Mouse (Mus musculus): ENCODE results near the gene Cep68. TPM values are rescaled to one million over a fixed set of nuclear protein-coding genes. Genes with fewer than 3 reads are reported as not detected.
A peak's percentile ranks its signal among the peaks of the same experiment; 100 is the strongest.

Cep68 gene
- polyA plus RNA-seq, 1 experiment from 2014 or later = 34.1 TPM

GRCm38 (mm10) chr11:20204870-20205446 is 44.3 kb downstream of the Cep68 start:
- no peaks in the 10 kb centered on the region for H3K36me3 ChIP-seq (ENCODE audit: control insufficient read depth, insufficient read depth, low read length)
- no peak overlapping the region for H3K9ac ChIP-seq (ENCODE audit: low read length)
- H3K27ac ChIP-seq (ENCODE audit: low read depth) = no peak overlapping the region
- H3K4me2 ChIP-seq (ENCODE audit: low read length) = no peak overlapping the region
- H3K27me3 ChIP-seq (replicated peaks; ENCODE audit: control insufficient read depth, insufficient read depth, low read length) = no peaks in the 10 kb centered on the region
- peaks cover 27% of the 10 kb centered on the region for H3K4me1 ChIP-seq (replicated peaks; ENCODE audit: control insufficient read depth, insufficient read depth, low read length)
- no peak for ATAC-seq (replicated peaks; ENCODE audit: low FRiP score, low TSS enrichment, low read depth)
- no peak overlapping the region for H3K4me3 ChIP-seq (ENCODE audit: low read depth, low read length)
- no peak for DNase-seq (ENCODE audit: low spot score)
- no peaks in the 10 kb centered on the region for H3K9me3 ChIP-seq (ENCODE audit: control insufficient read depth, low read length)
- 51% methylated on average over 9 of the region's 9 CpGs for WGBS

- H3K4me3 ChIP-seq (ENCODE audit: low read depth, low read length) = no peak overlapping the region
- H3K4me2 ChIP-seq (ENCODE audit: low read length) = no peak overlapping the region
Observed at GRCm38 (mm10) chr11:20204321-20204720, 44.9 kb downstream of the Cep68 start.

GRCm38 (mm10) chr11:20202299-20203011 is 46.8 kb downstream of the Cep68 start:
- peaks cover 27% of the 10 kb centered on the region for H3K4me1 ChIP-seq (replicated peaks; ENCODE audit: control insufficient read depth, insufficient read depth, low read length)
- H3K27me3 ChIP-seq (replicated peaks; ENCODE audit: control insufficient read depth, insufficient read depth, low read length) = no peaks in the 10 kb centered on the region
- DNase-seq (ENCODE audit: low spot score) (no peak), ATAC-seq (replicated peaks; ENCODE audit: low FRiP score, low TSS enrichment, low read depth) (no peak)
- no peaks in the 10 kb centered on the region for H3K36me3 ChIP-seq (ENCODE audit: control insufficient read depth, insufficient read depth, low read length)
- no peaks in the 10 kb centered on the region for H3K9me3 ChIP-seq (ENCODE audit: control insufficient read depth, low read length)
- peak overlapping the region; percentile 96; the same call in 1 of the 2 replicates for H3K27ac ChIP-seq (ENCODE audit: low read depth)
- H3K4me3 ChIP-seq (ENCODE audit: low read depth, low read length) = peak overlapping the region; percentile 71
- 47% methylated on average over 7 of the region's 7 CpGs for WGBS
- H3K9ac ChIP-seq (ENCODE audit: low read length) = peak overlapping the region; percentile 95
- peak overlapping the region; percentile 91 for H3K4me2 ChIP-seq (ENCODE audit: low read length)

More at GRCm38 (mm10) chr11:20204321-20204720, 44.9 kb downstream of the Cep68 start:
- ATAC-seq (replicated peaks; ENCODE audit: low FRiP score, low TSS enrichment, low read depth) (no peak), DNase-seq (ENCODE audit: low spot score) (no peak)
- 53% methylated on average over 2 of the region's 2 CpGs for WGBS
- H3K4me1 ChIP-seq (replicated peaks; ENCODE audit: control insufficient read depth, insufficient read depth, low read length) = peaks cover 27% of the 10 kb centered on the region
- H3K9ac ChIP-seq (ENCODE audit: low read length) = no peak overlapping the region
- H3K27me3 ChIP-seq (replicated peaks; ENCODE audit: control insufficient read depth, insufficient read depth, low read length) = no peaks in the 10 kb centered on the region
- no peak overlapping the region for H3K27ac ChIP-seq (ENCODE audit: low read depth)
- H3K9me3 ChIP-seq (ENCODE audit: control insufficient read depth, low read length) = no peaks in the 10 kb centered on the region
- no peaks in the 10 kb centered on the region for H3K36me3 ChIP-seq (ENCODE audit: control insufficient read depth, insufficient read depth, low read length)

DNA sequence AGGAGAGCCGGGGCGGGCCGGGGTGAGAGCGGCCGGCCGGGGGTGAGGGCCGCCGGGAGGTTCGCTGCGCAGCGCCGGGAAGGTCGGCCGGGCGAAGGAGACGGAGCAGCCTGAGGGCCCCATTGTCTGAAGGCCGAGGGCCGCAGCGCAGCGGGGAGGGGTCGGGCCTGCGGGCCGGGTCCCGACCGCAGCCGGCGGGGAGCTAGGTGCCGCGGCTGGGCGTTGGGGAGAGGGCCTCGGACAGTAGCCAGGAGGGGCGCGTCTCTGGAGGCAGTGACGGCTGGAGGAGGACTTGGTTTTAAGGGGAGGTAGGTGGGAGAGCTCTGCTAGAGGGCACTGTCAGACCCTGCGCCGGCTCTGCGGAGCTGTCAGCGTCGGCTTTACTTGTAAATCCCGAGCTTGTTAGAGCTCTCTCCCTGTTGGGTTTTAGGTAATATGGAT is 47.5 kb downstream of the Cep68 start:
- Histone ChIP-seq H3K27me3 (replicated peaks; ENCODE audit: control insufficient read depth, insufficient read depth, low read length) (no peaks in the 10 kb centered on the region), H3K9me3 (ENCODE audit: control insufficient read depth, low read length) (no peaks in the 10 kb centered on the region), H3K9ac (ENCODE audit: low read length) (peak overlapping the region; percentile 95), H3K27ac (ENCODE audit: low read depth) (peak overlapping the region; percentile 96), H3K4me2 (ENCODE audit: low read length) (peak overlapping the region; percentile 91), H3K4me3 (ENCODE audit: low read depth, low read length) (peak overlapping the region; percentile 71), H3K36me3 (ENCODE audit: control insufficient read depth, insufficient read depth, low read length) (no peaks in the 10 kb centered on the region), H3K4me1 (replicated peaks; ENCODE audit: control insufficient read depth, insufficient read depth, low read length) (peaks cover 27% of the 10 kb centered on the region)
- 2% methylated on average over 40 of the region's 40 CpGs for WGBS
- peak; percentile 10 for ATAC-seq (replicated peaks; ENCODE audit: low FRiP score, low TSS enrichment, low read depth)
- no peak for DNase-seq (ENCODE audit: low spot score)

GRCm38 (mm10) chr11:20200713-20201575 is 48.3 kb downstream of the Cep68 start, which contains the start of gene Rab1a:
Rab1a (plus strand) TSS chr11:20201432.
- Histone ChIP-seq H3K4me1 (replicated peaks; ENCODE audit: control insufficient read depth, insufficient read depth, low read length) (peaks cover 22% of the 10 kb centered on the region), H3K27me3 (replicated peaks; ENCODE audit: control insufficient read depth, insufficient read depth, low read length) (no peaks in the 10 kb centered on the region), H3K9ac (ENCODE audit: low read length) (peak within 1 kb of the TSS; percentile 95), H3K4me3 (ENCODE audit: low read depth, low read length) (peak within 1 kb of the TSS; percentile 71), H3K27ac (ENCODE audit: low read depth) (peak within 1 kb of the TSS; percentile 96), H3K9me3 (ENCODE audit: control insufficient read depth, low read length) (no peaks in the 10 kb centered on the region), H3K36me3 (ENCODE audit: control insufficient read depth, insufficient read depth, low read length) (no peaks in the 10 kb centered on the region), H3K4me2 (ENCODE audit: low read length) (peak within 1 kb of the TSS; percentile 91)
- ATAC-seq (replicated peaks; ENCODE audit: low FRiP score, low TSS enrichment, low read depth) (peak; percentile 98), DNase-seq (ENCODE audit: low spot score) (peak; percentile 99)
- under 1% methylated on average over 52 of the region's 54 CpGs for WGBS

GRCm38 (mm10) chr11:20193100-20193736 is 56.0 kb downstream of the Cep68 start:
- H3K9me3 ChIP-seq (ENCODE audit: control insufficient read depth, low read length) = no peaks in the 10 kb centered on the region
- WGBS = 87% methylated on average over 4 of the region's 4 CpGs
- no peaks in the 10 kb centered on the region for H3K4me1 ChIP-seq (replicated peaks; ENCODE audit: control insufficient read depth, insufficient read depth, low read length)
- no peak overlapping the region for H3K4me2 ChIP-seq (ENCODE audit: low read length)
- H3K9ac ChIP-seq (ENCODE audit: low read length) = no peak overlapping the region
- H3K27ac ChIP-seq (ENCODE audit: low read depth) = no peak overlapping the region
- no peak overlapping the region for H3K4me3 ChIP-seq (ENCODE audit: low read depth, low read length)
- no peaks in the 10 kb centered on the region for H3K27me3 ChIP-seq (replicated peaks; ENCODE audit: control insufficient read depth, insufficient read depth, low read length)
- H3K36me3 ChIP-seq (ENCODE audit: control insufficient read depth, insufficient read depth, low read length) = no peaks in the 10 kb centered on the region
- DNase-seq (ENCODE audit: low spot score) (no peak), ATAC-seq (replicated peaks; ENCODE audit: low FRiP score, low TSS enrichment, low read depth) (no peak)

DNA sequence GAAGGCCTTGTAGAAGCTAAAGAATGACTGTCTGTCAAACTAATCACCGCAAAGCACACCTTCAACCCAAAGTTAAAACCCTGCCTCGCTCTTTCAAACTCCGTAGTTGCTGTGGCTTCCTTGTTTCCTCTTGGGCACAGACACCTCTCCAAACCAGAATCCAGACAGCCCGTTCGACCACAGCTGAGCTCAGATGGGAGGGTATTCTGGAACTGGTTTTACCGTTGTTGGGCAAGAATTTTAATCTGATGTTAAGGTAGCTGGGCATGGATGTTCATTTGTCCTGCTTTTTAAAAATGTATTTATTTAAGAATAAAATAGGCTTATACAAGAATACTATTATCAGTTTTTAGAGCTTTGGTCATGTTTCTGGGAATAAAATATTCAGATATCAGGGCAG is 62.0 kb downstream of the Cep68 start:
- Histone ChIP-seq H3K9me3 (ENCODE audit: control insufficient read depth, low read length) (no peaks in the 10 kb centered on the region), H3K9ac (ENCODE audit: low read length) (no peak overlapping the region), H3K27me3 (replicated peaks; ENCODE audit: control insufficient read depth, insufficient read depth, low read length) (no peaks in the 10 kb centered on the region), H3K36me3 (ENCODE audit: control insufficient read depth, insufficient read depth, low read length) (no peaks in the 10 kb centered on the region), H3K4me2 (ENCODE audit: low read length) (no peak overlapping the region), H3K27ac (ENCODE audit: low read depth) (no peak overlapping the region), H3K4me1 (replicated peaks; ENCODE audit: control insufficient read depth, insufficient read depth, low read length) (no peaks in the 10 kb centered on the region), H3K4me3 (ENCODE audit: low read depth, low read length) (no peak overlapping the region)
- ATAC-seq (replicated peaks; ENCODE audit: low FRiP score, low TSS enrichment, low read depth) (no peak), DNase-seq (ENCODE audit: low spot score) (no peak)
- 72% methylated on average over 6 of the region's 6 CpGs for WGBS
